Mouse (Mus musculus): ENCODE measurements around the gene Klrb1c.
"Not testable (repeated sequence)": the region's sequence is repeated elsewhere in the genome, so short reads cannot be mapped to it uniquely, and the experiment has no call there.

Klrb1c gene

DNA sequence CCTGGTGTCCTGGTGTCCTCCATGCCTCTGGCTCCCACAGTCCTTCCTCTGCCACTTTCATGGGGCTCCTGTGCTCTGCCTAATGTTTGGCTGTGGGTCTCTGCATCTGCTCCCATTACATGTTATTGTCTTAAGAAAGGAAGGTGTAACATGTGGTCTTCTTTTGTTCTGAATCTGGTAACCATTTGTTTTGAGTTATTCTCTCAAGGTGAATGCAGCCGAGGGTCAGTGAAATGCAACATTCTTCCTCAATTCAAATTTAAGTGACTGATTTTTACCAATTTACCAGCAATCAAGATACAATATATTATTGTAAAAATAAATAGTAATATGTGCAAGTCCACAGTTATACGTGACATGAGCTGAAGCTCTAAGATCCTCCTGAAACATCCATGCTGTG lies at the start of gene Klrb1c:
Gene Klrb1c (minus strand): TSS at position 101 of the 400 bp plus-strand sequence.
- no peak for DNase-seq

DNA sequence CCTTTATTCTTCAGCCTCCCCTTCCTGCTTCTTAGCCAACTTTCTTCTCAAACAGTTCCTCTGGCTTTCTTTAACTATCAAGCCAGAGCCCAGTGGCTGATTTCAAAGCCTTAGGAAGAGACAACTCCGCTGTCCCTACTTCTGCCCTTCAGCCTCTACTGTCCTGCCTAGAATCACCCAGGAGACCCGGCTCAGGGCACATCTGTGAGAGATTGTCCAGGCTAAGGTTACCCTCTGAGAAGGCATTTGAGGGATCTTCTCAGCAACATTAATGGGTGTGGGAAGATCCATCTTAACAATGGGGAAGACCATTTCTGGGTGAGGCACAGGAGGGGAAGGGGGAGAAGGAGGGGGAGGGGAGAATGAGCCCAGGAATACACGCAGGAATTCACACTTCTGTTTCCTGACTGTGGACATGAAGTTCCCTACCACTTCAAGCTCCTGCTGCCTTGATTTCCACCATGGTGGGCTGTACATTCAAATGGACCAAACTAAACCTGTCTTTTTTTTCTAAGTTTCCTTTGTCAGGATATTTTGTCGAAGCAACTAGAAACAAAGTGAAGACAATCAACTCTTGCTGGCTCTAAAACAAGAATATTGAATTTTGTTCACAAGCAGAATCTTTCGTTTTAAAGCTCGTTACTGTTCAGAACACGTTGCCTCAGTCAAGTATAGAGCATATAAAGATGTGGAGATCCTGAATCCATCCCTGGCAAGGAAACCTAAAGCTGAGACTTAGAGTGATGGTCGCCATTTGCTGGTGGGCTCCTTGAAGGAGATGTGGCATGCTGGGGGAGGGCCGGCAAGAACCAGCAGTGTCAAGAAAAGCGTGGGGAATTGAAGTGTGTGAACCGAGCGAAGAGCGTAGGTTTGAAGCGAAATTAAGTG lies 48.7 kb upstream of the Klrb1c start:
- DNase-seq = peak; percentile 50 to 52

DNA sequence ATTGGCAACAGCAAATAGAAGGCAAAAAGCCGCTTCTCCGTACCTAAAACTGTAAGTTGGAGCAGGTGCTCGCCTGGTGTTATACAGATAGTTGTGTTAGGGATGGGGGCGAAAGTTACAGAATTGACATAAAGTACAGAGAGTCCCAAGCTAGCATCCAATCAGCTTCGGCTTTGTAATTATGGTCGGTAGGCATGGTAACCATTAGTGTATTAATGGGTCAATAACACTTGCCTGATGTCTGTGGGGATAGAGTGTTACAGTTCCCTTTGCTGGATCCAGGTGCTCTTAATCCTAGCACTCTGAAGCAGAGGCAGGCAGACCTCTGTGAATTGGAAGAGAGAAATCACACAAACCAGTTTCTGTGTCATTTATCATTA lies 47.9 kb upstream of the Klrb1c start:
- no peak for DNase-seq

DNA sequence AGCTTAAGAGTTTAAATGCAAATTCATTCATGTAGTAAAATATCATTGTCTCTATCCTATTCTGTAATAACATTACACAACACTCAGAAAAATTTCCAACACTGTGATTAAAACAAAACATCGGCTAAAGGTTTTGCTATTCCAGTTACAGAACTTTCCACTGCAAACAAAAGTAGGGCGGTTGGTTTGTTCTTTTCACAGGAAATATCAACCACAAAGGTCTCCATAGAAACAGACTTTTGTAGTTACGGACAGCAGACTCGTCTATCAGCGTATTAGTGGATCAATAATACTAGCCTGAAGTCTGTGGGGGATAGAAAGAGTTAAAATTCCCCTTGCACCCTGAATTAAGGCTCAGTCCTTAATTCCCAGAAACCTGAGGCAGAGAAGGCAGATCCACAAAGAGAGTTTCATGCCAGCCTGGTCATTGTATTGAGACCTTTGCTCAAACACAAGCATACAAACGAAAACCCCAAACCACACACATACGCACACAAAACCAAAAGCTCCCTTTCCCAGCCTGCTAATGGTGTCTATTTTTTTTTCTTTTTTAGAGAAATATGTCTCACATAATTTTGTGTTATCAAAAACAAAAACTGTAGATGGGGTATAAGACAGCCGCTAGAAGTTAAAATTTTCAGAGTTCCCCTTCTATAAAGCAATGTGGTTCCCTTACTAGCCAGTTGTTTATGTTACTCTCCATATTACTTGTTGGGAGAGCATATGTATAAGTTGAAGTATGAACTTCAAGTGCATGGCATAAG lies 47.4 kb upstream of the Klrb1c start:
- DNase-seq = no peak

DNA sequence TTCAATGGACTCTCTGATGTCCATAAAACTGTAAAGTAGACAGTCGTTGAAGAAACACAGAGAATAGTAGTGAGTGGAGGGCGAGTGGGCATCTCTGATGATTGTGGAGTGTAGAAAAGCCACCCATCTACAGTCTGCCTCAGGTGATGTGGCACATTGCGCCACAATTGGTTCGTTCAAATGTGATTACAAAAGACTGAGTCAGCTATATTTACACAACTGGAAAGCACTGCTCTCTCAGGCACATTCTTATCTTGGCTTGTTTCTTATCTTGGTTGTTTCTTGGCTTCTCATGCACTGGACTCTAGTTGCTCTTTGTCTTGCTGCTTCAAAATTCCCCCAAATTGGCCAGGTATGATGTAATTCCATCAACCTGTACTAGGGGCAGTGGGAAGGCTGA lies 46.6 kb upstream of the Klrb1c start:
- DNase-seq = no peak

DNA sequence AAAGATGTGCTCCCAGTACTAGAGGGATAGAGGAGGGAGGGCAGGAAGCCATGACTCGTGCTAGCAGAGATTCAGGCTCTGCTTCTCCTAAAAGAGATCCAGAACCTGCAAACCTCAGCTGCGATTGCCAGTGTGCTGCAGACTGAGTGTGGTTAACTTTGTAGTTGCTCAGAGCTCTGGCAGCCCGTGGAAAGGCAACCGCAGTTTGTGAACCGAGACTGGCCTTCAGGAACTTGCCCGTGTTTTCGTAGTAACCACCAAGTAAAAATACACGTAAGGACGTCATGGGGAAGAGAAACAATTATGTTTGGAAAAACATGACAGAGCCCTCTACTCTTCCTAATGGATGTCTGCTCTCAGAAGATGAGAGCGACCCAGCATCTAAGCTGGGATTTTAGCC lies 44.0 kb upstream of the Klrb1c start:
- DNase-seq = no peak

DNA sequence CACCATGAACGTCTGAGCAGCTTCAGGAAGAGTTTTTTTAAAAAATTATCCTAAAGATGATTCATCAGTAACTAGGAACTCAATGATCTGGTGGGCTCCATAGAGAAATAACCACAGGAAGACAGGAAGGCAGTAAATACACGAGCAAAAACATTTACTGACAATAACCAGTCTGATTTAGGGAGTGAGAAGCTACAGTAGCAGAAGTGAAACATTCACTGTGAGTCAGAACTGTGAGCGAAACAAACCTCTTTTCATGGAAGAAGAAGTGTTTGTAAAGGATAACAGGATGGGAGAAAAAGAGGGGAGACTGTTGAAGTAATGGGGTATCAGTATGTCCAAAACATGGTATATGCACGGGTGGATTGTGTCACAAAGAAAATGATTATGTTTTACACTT lies 40.8 kb upstream of the Klrb1c start:
- no peak for DNase-seq

DNA sequence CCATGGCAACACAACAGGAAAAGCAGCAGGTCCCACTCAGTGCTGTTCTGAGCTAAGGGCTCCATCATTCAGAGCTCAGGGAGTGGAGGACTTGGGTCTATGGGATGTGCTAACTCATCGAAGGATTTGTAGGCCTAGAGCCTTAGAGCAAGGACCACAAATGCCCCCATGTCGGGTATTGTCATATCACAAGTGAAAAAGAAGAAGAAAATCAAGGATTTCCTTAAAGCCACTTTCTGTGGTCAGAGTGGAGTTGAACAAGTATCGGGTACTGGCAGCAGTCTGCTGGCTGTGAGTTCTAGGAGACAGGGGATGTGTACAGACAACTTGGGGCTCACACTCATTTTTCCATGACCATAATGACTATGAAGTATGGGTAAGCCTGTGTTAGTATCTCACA lies 37.8 kb upstream of the Klrb1c start:
- DNase-seq = no peak

DNA sequence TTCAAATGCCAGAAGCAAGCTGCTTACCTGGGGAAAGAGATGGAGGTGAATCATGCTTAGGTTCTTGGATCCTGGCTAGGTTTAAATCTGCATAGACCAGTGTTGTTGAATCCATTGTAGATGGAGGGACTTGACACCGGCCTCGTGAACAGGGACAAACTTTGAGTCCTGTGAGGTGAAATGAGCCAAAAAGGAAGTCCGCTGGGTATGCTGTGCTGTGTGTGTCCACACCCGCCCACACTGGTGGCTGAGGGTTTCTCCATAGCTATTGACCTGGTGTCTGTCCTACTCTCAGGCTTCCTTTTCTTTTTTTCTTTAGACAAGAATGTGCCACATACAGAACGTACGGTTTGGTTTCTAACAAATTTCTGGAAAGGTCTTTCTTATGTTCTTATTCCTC lies 37.1 kb upstream of the Klrb1c start, which contains the start of the genes Gm44511 and Klrb1b:
Gene Gm44511 (minus strand): TSS at position 184 of the 400 bp plus-strand sequence.
Gene Klrb1b (minus strand): TSS at position 200 of the 400 bp plus-strand sequence.
- DNase-seq = no peak

DNA sequence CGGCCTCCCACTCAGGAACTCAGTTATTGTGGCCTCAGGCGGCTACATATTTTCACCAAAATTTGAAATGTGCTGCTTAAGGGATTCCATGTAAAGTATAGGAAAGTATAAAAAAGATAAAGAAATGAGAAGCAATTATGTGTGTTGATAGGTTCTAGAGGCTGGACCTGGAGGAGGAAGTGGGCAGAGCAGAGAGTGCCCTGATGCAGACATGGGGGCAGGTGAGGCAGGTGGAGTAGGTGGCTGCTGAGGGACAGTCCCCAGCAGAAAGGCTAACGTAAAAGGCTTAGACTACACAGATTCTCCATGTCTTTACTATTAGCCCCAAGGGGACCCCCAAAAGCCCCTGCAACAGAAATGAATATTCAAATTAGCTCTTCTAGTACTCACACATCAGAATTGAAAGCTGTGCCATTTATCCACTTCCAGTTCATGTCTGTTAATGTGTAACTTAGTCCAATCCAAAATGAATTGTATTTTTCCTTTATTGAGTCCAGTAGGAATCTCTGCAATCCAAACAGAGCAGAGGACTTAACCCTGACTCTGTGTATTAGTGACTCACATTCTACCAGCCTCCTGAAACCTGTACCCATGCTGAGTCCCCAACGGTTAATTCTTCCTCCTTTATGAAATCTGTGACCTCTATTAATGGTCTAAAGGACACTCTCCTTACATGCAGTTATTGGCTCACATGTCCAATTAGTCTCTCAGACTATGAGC lies 29.2 kb upstream of the Klrb1c start:
- DNase-seq = no peak

DNA sequence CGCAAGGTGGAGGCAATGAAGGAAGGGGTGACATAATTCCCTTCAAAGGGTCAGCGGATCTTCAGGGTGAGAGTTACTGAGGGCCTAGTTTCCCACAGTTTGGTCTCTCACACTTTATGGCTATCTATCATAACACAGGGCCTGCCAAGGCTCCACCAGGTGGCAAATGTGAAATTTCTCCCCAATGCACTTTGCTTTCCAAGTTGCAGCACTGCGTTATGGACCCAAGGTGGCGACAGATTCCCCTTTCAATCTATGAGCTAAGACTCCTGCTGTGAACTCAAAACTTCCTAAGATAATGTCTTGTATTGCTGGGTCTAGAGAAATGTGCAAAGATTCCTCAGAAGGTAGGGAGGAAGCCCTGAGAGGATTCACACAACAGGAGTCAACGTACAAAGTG lies 19.5 kb upstream of the Klrb1c start:
- peak in 1 of 2 experiments; percentile 27 for DNase-seq

DNA sequence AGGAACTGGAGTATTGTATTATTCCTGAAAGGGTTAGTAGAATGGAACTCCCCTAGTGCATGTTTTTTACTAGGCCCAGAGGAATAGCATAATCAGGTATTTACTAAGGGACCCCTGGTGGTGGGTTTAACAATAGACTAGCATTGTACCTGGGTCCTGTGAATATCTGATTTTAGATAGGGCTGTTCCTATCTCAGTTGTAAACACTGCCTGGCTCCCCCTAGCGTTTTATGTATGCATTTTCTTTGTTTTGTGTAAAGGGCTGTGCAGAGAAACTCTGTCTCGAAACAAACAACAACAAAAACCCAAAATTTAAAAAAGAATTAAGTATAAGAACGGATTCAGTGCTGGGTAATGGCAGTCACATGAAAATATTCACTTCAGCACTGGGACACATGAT lies 18.0 kb upstream of the Klrb1c start:
- peak; percentile 24 to 32 for DNase-seq

DNA sequence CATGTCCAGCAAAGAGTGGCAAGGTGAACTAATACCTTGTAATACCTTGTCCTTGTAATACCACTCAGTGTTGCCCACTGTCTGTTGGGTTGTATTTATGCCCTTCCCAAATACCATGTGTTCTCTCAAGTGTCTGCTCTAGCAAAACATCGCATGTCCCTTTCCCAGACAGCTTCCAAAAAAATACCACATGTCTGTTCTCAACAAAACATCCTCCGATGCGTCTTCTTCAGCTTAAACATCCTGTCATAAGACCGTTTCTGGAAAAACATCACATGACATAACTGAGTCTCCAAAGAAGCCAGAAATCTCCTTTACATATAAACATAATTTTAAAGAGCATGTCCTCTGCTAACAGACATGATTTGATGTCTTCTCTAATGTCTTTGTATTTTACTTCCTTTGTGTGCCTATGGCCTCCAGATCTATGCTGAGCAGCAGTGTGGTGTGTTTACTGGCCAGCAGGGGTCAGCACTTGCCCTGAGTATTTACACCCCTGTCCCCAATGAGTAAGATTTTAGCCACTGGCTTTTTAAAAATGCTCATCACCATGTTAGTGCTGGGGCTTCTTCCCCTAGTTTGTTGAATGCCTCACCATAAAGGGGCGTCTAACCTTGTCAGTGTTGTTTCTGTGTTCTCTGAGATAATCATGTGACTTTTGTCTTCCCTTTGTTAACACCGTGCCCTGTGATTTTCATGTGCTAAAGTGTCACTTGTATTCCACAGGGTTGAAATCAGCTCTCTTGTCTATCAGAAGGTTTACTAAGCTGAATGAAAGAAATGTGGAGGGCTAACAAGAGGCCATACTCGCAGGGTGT lies 16.0 kb upstream of the Klrb1c start:
- DNase-seq = peak; percentile 78 to 82

DNA sequence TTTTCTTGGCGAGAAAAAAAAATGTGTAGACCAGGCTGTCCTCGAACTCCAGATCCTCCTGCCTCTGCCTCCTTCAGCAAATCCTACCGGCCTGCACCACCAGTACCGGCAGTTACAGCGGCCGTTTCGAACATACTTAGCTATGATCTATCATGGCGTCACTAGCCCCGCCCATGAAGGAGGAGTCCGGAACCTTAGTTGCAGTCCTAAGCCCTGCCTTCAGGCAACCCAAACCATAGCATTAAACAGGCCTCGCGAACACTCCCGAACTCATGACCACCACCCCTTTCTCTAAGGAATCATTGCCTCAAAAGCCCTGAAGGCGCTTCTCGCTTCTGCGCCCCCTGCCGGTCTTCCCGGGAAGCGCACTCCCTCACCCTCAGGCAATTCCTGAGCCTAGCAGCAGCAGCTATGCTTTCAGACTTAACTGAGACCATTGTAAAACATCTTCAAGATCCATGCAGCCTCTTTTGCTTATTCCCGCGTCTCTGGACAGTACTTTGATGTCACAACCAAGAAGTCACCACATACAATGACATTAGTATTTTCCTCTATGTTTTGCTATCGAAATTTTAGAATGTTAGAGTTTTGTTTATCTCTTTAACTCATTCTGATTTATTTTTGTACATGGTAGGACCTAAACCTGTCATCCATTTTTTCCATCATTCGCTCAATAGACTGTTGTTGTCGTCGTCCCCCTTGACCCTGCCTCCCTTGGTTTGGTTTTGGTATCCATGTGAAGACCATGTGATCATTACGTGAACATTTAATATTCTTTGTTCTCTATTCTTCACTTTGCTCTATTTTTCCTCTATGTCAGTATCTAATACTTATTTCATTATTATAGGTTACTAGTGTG lies 14.2 kb upstream of the Klrb1c start:
- DNase-seq = peak; percentile 99

DNA sequence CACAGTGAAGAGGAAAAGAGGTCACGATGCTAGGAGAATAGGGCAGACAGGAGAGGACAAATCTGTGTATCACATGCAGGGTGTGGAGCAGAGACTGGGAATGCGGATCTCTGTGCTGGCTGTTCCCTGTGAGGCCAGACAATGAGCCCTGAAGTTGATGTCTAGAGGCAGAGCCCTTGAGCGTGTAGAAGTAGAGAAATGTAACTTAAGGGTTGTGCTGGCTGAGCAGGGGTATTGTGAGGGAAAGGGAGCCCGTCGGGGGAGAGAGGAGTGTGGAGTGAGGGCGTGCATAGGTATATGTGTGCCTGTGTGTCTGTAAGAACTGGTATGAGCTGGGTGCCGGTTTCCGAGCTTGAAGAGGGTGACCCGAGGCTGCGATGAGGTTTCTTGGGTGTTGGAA lies 13.5 kb upstream of the Klrb1c start:
- DNase-seq = no peak

DNA sequence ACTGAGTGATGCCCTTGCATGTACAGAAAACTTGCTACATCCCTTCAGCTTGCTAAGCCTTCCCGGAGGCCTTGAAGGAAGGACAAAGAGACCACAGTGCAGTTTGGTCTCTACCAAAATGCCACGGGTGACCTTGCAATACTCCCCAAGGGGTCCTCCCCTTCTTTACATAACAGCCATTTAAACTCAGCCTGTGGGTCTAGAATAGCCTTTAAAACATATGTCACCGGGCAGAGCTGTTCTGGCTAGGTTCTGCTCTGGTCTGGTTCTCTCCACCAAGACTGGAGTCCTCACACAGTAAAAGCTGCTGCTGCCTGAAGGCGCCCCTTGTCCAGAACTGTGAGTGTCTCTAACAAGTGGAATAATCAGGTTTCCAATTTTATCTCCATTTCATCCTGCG lies 11.7 kb upstream of the Klrb1c start:
- DNase-seq = not testable (repeated sequence)

DNA sequence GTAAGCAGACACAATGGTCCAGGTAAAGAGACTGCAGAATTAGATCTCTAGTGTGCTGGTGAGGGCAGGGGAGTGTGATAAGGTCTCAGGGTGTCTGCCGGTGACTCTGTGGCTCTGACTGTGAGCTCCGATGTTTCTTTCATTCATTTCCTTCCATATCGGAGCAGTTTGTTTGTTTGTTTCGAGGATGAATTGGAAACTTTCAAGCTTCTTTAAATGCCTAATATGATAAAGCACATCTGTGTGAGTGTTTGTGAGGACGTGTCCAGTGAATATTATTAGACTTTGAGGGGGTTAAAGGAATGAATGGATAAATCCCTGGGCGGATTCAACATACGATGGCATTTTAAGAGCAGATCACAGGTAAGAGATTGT lies 10.9 kb upstream of the Klrb1c start:
- no peak for DNase-seq

DNA sequence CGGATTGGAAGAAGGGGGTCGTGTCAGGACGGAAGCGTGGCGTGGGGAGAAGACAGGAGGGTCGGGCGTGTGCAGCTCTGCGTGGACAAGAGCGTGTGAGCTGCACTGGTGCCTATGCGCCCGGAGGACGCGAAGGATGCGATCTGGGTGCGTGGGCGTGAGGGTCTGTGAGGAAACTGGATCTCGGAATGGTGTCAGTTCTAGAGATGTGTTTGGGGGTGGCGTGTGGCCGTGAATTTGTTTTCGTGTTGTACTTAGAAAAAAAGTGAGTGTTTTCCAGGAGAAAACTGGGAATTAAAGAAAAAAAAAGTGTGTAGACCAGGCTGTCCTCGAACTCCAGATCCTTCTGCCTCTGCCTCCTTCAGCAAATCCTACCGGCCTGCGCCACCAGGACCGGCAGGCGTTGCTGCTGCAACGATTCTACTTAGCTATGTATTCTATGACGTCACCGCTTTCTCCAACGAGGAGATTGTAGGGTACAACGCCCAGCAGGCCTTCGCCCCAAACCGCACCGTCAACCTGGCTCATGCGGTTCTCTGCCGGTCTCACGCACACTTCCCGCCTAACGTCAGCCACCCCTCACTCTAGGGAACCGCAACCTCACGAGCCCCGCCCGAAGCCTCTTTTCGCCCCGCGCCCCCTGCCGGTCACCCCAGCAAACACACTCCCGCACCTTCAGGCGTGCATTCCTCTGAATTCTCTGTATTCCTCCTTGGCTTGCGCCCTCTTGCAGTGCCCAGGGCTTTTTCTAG lies 10.3 kb upstream of the Klrb1c start:
- DNase-seq = peak; percentile 88 to 94

DNA sequence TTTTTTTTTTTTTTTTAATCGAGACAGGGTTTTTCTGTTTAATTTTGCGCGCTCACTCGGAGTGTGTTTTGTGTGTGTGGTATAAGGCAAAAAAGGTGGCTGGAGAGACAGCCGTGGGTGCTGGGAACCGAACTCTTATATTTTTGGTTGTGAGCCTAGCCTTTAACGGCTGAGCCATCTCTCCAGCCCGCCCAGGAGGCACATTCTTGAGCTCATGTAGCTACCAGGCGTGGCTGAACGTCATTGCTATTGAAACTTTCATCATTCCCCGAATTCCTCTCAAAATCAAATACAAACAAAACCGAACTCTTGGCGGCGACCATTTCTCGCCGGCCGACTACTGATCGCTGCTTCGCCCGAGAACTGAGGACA lies 9.7 kb upstream of the Klrb1c start:
- peak; percentile 85 to 87 for DNase-seq

DNA sequence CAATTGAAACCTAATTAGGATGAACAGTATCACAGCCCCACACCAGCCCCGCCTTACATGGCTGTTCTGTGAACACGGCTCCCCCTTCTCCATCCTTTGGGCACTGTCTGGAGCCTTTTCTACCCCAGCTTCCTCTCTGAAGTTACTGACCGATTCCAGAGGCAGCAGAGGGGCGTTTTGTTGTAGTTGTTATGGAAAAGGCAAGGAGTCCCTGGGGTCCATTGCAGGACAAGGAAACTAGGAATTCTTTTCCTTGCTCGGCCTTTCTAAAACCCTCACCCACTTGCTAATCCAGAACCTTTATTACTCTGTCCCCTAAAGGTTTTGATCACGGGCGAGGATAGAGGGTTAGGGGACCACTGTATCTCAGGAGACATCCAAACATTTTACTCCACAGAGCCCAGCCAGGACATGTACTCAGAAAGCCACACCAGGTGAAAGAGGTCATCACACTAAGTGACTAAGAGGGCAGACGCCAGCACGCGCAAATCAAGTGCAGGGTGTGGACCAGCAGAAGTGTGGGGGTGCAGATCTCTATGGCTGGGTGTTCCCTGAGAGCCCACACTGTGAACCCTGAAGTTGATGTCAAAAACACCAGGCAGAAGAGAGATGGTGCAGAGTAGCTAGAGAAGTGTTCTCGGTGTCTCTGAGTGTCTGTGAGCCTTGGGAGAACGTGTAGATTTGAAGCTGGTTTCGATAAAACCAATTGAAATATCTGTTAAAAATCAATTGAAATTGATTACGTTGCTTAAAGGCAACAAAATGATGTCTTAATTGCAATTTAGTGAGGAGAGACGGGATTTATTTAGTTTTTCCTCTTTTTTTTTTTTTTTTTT lies 9.1 kb upstream of the Klrb1c start:
- peak; percentile 36 to 42 for DNase-seq

All from cerebellum, postnatal 14 days (tissue).